Mouse (Mus musculus) lung, postnatal 10 days (tissue): Measurements from ENCODE around the gene Ptp4a2.
A peak's percentile ranks its signal among the peaks of the same experiment; 100 is the strongest.
"Not testable (repeated sequence)": the region's sequence is repeated elsewhere in the genome, so short reads cannot be mapped to it uniquely, and the experiment has no call there.

Source experiments
- DNase-seq: peaks from one replicate; pipeline ENCODE4 v3.0.0; 2021

The Ptp4a2 gene

DNA sequence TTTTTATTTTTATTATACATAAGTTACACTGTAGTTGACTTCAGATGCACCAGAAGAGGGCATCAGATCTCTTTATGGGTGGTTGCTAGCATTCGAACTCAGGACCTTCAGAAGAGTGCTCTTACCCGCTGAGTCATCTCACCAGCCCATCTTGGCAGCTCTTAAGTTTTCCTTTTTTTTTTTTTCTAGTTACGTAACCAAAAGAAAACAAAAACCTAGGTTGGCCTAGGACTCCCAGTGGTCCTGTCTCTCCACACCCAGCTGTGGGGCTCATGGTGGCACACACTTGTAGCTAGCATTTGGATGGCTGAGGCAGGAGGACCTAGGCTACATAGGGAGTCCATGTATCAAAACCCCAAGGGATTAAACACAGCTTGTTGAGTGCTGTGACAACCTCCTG is 43.0 kb downstream of the Ptp4a2 start:
- DNase-seq, result no peak

DNA sequence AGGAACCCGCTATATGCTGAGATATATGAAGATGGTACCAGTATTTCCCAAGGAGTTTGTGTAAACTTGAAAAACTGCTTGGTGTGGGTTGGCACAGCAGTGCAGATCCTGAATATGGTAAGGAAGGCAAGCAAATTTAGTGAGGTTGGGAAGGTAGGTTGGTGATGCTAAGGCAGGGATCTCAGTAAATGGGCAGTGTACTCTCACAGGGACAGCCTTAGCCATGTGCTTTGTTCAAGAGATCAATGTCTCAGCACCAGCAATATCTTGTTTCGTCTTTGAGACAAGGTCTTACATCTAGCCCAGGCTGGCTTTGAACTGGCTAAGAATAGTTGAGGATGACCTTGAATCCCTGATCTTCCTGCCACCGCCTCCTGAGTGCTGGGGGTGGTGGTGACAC is 43.6 kb downstream of the Ptp4a2 start:
- DNase-seq, result no peak

DNA sequence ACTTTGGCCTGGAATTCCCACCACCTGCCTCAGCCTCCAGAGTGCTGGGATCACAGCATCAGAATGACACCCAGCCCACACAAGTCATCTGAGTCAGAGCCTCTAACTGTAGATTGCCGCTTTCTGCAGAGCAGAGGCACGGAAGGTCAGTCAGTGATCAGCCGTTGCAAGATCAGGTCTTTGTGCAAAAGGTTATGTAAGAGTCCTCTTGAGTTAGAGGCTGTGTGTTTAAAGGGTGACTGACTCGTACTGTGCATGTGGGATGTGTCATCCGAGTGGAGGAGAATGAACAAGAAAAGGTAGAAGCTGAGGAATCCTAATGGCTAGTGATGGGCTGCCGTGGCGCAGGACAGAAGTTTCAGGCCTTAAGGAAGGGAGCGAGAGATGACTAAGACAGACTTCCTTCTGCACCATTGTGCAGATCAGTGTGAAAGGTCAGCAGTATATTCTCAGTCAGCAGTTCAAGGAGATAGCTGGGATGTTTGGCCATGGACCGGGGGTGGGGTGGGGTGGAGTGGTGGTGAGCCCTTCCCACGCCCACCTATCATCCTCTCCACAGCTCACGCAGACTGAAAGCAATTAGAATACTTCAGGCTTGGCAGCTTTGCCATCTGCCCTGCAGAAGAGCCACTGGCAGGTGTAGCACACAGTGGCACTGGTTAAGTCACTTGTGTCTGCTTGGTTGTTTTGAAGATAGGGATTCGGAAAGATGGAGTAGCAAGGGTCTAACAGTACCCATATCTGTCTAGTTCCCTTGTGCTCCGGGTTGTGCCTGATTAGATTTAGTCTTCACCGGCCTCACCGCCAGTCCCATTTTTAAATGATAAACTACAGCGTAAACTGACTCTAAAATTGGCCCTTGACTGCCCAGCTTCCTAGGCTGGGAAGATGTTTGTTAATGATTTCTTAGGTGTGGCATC is 44.3 kb downstream of the Ptp4a2 start:
- no peak for DNase-seq

DNA sequence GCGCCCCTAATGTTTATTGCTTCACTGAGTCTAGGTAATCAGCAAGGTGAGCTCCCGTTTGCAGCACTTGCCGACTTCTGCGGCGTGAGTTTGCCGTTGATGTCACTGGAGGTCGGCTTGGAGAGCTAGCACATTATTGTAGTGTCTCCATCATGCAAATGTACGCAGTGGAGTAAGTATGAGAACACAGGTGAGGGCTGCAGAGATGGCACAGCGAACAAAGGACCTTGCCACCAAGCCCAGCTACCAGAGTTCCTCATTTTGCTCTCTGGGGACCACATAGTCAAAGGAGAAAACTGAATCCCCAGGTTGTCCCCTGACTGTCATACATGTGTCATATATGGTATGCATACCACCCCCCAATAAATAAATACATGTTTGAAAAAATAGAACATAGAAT is 49.4 kb downstream of the Ptp4a2 start:
- no peak for DNase-seq

DNA sequence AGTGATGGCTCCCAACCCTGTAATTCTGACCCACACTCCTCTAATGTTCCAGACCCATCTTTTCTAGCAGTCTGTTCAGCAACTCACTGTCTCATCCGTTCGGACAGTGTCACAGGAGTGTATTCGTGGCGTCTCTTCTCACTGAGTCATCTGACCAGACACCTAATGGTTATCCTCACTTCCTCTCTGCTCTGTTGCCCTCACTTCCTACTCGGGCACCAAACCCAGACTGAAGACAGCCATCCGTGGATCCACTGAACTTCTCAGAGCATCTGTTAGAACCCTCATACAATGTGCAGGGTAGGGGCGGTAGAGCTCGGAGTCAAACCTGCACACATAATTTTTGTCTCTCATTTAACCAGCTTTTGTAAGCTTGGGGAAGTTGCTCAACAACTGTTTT is 50.4 kb downstream of the Ptp4a2 start:
- DNase-seq, result no peak

DNA sequence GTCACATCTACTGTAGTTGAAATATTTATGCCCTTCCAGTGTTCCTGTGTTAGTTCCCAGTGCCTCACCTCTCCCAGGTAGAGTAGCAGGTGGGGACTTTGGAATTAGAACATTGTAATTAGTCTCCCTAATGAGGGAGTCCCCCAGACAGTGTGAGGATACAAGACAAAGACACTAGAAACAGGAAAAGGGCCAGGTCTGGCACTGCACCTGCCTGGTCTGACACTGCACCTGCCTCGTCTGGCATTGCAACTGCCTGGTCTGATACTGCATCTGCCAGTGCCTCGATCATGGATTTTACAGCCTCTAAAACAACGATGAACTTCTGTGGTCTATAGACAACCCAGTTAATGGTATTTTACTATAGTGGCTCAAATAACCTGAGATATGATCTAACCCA is 51.3 kb downstream of the Ptp4a2 start:
- DNase-seq, result no peak

DNA sequence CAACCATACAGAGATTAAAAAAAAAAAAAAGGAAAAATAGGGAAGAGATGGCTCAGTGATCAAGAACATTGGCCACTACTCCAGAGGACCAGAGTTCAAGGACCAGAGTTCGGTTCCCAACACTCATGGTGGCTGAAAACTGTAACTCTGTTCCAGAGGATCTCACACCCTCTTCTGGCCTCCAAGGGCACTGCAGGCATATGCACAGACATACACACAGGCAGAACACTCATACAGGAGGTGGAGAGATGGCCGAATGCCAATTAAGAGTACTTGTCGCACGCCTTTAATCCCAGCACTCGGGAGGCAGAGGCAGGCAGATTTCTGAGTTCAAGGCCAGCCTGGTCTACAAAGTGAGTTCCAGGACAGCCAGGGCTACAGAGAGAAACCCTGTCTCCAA is 55.2 kb downstream of the Ptp4a2 start:
- not testable (repeated sequence) for DNase-seq

DNA sequence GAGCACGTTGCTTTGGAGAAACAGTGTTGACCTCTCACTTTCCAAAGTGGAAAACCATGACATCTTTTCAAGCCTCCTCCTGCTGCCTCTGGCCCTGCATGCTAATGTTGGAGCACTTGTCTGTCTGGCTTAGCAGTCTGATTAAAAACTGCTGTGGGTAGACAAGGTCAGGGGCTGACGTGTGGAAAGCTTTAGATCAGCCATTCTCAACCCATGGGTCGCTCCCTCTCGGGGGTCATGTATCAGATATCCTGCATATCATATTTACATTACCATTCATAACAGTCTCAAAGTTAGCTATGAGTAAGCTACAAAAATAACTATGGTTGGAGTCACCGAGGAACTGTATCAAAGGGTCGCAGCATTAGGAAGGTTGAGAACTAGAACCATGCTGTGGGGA is 57.2 kb downstream of the Ptp4a2 start:
- DNase-seq, result no peak

DNA sequence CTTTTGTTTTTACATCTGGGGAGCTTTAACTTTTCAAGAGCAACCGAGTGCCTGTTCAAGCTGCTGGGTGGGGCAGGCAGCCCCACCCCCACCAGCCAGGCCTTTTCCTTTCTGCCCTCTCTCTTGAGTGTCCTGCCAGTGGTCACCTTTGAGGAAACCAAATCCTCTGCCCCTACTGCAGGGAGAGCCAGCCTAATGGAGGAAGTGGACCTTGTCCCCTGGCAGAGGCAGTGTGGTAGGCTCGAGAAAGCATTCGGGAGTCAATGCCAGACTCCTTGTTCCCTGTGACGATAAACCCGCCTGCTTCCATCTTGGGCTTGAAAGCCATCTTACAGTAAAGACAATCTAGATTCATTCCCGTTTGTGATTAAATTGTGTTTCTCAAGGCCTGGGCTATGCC is 59.5 kb downstream of the Ptp4a2 start:
- no peak for DNase-seq

DNA sequence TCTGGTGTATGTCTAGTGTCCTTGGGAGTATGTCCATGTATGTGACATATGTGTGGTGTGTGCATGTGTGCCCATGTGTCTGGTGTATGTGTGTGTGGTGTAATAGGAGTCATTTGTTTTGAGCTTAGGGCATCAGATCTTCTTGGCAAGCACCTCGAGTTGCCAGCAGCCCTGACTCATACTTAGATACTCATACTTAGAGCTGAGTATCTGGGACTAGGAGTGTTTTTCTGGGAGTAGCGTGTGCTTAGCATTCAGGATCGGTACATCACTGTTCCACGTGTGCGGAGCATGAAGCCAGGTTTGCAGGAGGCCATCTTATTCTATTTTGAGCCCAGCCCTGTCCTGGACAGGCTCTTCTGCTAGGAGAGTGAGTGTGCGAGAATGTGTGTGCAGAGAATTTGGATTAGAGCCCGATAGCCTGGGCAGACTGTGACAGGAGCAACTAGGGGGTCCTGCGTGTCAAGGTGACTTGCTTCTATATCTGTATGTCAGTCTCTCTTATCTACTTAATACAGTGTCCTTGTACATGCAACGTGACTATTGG is 61.4 kb downstream of the Ptp4a2 start:
- no peak for DNase-seq

DNA sequence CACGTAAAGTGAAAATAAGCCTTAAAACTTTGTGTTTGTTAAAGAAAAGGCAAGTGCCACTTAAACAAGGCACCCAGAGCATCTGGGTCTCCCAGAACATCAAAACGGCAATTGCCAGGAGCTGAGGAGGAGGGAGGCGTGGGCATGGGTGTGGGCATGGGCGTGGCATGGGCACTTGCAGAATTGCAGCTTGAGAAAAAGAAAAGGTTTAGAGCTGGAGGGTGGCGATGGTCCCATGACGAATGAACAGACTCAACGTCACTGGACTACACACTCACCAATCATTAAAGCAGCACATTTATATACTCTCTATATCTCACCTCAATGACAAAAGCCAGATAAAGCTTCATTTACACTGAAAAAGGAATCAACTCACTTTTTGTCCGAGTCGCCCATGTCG is 63.8 kb downstream of the Ptp4a2 start:
- no peak for DNase-seq

DNA sequence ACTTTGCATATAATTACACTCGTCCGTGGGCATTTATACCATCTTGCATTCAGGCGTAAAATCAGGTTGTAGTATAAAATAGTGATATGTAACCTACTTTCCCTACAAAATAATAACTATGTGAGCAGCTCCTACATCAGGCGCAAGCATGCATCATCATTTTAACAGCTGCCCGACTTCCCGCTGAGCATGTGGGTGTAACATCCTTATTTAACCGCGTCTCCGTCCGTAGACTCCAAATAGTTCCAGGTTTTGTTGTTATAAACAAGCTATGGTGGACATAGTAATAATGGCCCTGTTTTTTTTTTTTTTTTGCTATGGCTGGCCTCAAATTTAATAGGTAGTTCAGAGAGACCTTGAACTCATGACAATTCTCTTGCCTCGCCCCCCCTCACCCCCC is 64.4 kb downstream of the Ptp4a2 start:
- no peak for DNase-seq

DNA sequence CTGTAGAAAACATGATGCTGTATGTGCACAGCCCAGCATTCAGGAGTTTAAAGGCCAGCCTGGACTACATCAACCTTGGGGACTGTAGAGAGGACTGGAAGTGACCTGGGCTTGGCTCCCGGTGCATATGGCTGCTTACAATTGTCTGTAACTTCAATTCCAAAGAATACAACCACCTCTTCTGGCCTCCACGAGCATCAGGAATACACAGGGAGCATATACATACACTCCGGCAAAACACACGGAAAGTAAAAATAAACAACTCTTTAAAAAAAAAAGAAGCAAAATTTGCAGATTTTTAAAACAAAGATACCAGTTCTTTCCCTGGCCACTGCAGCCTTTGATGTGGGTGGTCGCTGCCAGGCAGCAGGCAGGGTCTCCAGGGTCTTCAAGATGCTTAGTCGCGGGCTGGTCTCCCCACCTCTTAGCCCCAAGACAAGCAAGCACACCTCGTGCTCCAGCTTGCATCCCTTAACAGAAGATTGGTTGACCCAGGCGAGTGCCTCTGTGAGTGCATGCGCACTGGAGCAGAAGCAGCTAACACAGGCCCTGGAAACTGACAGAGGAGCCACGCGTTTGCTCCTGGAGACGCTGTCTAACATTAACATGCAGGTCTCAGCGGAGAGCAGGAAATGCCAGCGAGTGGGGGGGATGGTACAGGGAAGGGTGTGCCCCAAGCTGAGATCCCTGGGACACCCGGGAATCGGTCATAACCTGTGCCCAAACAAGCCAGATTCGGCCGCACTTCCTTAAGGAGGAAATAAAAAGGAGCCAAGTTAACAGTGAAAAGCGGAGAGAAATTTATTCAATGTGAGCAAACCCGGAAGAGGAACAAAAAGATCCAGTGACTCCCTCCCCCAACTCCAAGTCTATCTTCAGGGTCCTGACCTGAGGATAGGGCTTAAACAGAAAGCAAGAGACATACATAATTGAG is 66.1 kb downstream of the Ptp4a2 start:
- DNase-seq, result peak; percentile 90

DNA sequence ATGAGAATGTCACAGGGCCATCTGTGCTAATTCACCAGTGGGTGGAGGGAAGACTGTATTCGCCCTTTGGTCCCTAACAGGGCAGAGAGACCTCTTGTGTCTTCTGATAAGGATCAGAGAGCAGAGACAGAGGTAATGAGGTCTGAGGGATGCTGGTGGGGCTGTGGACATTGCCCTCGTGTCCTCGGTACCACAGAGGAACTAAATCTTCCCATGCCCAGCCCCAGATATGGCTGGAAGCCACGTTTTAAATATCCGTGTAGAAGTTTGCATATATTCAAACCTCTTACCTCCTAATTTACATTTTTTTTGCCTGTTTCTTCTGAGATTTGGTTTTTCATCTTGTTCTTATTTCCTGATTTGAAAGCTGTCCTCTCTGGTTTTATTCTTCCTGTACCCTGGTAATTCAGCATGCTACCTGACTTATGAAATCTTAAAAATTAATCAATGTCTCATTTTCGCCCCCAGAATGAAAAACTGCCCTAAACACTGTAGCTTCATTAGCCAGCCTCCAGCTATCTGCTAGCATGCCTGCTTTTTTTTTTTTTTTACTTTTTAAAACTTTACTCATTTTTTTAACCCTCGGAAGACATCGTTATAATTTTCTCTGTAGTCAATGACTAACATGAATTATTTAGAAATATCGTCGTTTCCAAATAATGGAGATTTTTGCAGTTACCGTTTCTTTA is 67.1 kb downstream of the Ptp4a2 start:
- no peak for DNase-seq

DNA sequence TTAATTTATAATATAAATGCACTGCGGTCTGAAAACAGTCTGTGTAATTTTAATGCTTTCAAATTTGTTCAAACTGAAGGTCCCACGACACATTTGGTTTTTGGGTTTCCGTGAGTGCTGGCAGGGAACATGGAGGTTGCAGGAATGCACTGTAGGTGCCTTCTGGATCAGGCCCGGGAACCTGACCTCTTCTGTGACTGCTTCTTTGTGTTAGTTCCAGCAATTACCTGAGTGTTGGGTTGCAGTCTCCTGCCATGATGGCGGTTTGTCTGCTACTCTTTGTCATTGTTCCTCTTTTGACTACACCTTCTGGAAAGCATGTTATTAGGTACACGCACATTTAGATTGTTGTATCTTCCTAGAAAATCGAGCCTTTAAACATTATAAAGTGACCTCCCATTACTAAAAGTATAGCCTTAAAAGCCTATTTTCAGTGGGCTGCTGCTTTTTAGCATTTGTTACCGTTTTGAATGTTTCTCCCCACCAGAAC is 67.7 kb downstream of the Ptp4a2 start:
- DNase-seq, result no peak

DNA sequence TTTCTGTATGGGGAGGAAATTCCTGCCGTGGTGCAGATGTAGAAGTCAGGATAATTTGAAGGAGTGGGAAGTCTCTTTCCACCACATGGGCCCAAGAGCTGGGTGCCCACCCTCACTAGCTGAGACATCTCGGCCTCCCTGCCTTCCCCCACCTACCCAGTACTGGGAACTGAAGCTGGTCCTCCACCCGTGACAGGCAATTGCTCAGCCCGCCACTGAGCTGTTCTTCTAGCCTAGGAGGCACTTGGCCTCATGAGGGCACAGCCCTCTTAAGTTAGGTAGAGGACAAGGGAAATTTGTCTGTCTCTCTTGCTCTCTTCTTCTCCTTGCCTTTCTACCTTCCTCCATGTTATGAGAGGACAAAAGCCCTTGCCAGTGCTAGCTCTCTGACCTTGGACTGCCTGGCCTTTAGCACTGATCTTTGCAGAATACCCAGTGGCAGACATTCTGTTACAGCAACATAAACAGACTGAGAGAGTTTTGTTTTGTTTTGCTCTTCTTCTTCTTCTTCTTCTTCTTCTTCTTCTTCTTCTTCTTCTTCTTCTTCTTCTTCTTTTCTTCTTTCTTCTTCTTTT is 68.3 kb downstream of the Ptp4a2 start:
- no peak for DNase-seq

DNA sequence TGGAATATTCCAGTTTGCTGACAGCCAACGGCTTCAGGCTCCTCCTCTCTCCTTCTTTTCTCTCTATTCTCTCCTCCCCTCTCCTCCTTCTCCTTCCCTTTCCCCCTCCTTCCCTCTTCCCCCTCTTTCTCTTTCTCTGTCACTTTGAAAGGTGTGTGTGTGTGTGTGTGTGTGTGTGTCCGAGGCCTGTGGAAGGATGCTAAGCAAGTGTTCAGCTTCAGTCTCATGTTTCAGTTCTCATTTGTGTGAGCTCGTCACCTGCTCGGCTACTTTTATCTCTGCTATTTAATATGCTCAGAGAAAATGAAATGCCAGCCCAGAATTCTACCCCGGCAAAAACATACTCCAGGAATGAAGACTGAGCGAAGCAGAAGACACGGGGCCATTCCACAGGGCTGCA is 69.6 kb downstream of the Ptp4a2 start:
- no peak for DNase-seq

DNA sequence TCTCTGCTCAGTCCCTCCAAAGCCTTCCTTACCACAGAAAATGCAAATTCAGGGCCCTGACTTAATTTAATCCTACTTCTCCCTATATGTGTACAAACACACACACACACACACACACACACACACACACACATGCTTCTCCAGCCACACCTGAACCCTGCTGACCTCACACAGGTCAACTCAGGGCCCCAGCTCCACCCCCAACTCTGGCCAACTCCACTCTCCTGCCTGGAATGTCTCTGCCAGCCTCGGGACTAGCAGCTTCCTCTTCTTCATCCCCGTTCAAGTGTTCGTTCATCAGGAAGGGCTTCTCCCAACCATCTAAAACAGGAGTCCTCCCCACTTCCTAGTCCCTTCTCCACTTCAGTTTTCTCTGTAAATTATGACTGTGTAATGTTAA is 70.6 kb downstream of the Ptp4a2 start:
- no peak for DNase-seq

DNA sequence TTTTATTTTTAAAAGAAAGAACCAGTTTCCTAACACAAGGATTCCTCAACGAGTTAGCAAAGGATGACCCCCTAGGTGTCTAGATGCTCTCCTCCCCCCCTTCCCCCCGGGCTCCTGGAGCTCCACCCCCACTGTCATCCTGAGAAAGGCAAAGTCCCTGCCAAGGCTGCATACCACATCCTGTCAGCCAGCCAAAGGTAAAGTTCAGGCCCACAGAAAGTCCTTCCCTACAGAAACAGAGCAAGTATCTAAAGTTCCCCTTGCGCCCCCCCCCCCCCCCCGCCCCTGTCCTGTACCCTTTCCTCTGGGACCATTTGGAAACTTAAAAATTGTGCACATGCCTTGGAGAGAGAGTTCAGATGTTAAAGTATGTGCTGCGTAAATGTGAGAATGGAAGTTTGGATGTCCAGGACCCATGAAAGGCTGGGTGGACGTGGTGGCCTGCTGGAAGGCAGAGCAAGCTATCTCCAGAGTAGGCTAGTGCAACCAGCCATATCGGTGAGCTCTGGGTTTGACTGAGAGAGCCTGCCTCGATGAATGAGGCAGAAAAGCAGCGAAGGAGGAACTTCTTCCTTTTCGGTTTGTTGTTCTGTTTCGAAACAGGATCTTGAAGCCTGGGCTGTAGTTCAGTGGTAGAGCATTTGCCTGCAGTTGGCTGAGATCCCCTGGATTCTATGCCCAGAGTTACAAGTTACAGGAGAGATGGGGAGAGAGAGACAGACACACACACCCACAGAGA is 71.7 kb downstream of the Ptp4a2 start:
- DNase-seq, result peak; percentile 77

DNA sequence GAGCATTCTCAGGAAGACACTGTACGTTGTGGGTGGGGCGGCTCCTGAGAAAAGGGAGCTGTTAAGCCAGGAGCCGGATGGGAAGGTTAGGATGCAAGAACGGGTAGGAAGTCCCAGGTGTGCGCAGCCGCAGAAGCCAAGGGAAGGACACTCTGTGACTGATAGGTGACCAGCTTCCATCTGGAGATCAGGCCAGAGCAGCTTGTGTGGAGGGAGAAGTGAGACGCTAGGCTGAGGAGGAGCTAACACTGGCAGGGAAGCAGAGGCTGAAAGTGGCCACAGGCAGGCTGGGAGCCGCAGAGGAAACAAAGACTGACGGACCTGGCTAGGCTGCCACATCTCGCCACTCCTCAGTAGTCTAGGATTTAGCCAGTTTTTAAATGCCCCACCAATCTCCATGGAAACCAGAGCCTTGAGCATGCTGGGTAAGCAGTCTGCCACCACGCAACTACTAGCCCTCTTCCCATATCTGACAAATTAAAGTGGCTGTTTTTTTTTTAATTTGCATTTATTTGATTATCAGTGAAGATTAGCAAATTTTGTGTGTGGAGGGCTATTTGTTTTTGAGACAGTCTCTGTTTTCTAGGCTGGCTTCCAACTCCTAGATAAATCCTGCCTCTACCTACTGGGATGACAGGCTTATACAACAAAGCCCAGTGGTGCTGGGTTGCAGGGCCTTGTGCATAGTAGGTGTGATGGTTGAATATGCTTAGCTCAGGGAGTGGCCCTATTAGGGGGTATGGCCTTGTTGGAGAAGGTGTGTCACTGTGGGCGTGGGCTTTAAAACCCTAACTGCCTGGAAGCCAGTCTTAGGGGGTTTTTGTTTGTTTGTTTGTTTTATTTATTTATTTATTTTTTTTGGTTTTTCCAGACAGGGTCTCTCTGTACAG is 73.3 kb downstream of the Ptp4a2 start:
- no peak for DNase-seq

DNA sequence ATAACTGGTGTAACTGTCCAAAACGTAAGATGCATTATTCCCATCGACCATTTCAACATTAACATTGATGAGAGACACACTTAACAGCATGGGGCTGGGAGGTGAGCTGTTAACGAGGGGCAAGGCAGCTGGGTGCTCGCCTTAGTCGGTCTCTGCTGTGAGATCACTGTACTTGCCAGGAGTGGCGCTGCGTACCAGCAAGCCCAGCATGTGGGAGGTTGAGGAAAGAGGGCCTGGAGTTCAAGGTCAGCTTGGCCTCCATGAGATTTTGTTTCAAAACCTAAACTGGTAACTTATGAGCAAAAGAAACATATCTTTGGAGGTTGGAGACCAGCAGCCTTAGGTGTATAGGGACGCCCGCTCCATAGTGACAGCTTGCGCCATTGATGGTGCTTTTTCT is 78.6 kb downstream of the Ptp4a2 start:
- DNase-seq, result no peak
